Mouse (Mus musculus): ENCODE data around the gene Vps25.

- TF ChIP-seq CTCF (IDR thresholded peaks at IDR 0.05; ENCODE audit: borderline replicate concordance, insufficient read depth, low read depth, low read length) = no peak
- TF ChIP-seq POLR2A (IDR thresholded peaks at IDR 0.05; ENCODE audit: borderline replicate concordance, insufficient read depth, low read length) = no peak
Measured at GRCm38 (mm10) chr11:101221306-101221986, 32.1 kb upstream of the Vps25 start.
